Mouse (Mus musculus) testis, adult 2 months (tissue): ENCODE results near the gene Paqr5.

ENCODE experiments used
- CTCF ChIP-seq: fragments of 200-500 bp; IDR thresholded peaks from 2 replicates; pipeline ENCODE4 v1.5.1; 2012; ENCODE audit warnings: low read depth, mild to moderate bottlenecking, inconsistent platforms, low read length, moderate library complexity; ENCODE audit not compliant: control insufficient read depth, insufficient read depth, insufficient replicate concordance
- POLR2A ChIP-seq: fragments of 200-500 bp; IDR thresholded peaks from 2 replicates; pipeline ENCODE4 v1.6.1; 2012; ENCODE audit warnings: low read depth, mild to moderate bottlenecking, inconsistent platforms, low read length, moderate library complexity; ENCODE audit not compliant: control insufficient read depth

DNA sequence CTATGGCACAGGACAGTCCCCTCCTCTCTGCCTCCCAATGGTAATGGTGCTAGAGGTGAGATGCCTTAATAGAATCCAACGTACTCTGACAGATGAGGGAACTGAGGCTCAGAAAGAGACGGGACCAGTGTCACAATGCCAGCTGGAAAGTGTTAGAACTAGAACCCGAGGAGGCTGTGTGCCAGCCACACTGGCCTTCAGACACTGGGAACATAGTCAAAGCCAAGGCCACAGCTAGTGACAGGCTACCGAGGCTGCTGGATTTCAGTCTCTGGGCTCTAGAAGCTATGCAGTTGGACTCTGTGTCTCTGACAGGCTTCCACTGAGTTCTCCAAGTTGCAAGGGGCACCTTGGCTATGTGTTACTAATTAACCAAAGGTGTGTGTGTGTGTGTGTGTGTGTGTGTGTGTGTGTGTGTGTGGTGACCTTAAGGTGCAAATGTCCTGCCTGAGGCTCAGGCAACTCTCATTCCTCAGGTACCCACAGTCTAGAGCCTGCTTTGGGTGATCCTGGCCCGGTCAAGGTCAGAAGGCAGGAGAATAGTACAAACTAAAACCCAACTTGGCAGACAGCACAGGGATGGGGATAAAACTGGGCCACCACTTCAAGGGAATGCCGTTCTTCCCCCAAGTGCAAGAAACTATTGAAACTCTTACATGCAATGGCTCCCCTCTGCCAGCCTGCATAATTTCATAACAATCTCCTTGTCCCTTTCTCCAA, 3.5 kb downstream of the Paqr5 start:
- TF ChIP-seq CTCF (no peak), POLR2A (no peak)
